Mouse (Mus musculus): ENCODE results near the gene Hif1an.

GRCm38 (mm10) chr19:44594180-44594579, 31.5 kb downstream of the Hif1an start:
- TF ChIP-seq CTCF (IDR thresholded peaks at IDR 0.05; ENCODE audit: low read depth, low read length) (no peak), POLR2A (IDR thresholded peaks at IDR 0.05; ENCODE audit: borderline replicate concordance, low read depth, low read length) (no peak)
